Mouse (Mus musculus) neutrophil, adult 5-6 weeks (primary cell): Measurements from ENCODE around the gene Gm7534. TPM values are rescaled to one million over a fixed set of nuclear protein-coding genes. Genes with fewer than 3 reads are reported as not detected.
"Not testable (repeated sequence)": the region's sequence is repeated elsewhere in the genome, so short reads cannot be mapped to it uniquely, and the experiment has no call there.

Source experiments
- ATAC-seq: fragments of 151-379, 151-347 bp; 2 replicates; pipeline ENCODE4 v1.8.0; 2017; ENCODE audit warnings: mild to moderate bottlenecking, moderate TSS enrichment; ENCODE audit not compliant: insufficient number of reproducible peaks, poor library complexity, low FRiP score, severe bottlenecking; ENCODE audit errors: extremely low read depth
- total RNA-seq: library from RNA; stranded (forward); fragments of 200-1000 nt; gene quantifications from 2 replicates; pipeline ENCODE4 v1.2.3, GENCODE M21; 2017

Gene Gm7534
- total RNA-seq, 1 experiment from 2014 or later: not detected

DNA sequence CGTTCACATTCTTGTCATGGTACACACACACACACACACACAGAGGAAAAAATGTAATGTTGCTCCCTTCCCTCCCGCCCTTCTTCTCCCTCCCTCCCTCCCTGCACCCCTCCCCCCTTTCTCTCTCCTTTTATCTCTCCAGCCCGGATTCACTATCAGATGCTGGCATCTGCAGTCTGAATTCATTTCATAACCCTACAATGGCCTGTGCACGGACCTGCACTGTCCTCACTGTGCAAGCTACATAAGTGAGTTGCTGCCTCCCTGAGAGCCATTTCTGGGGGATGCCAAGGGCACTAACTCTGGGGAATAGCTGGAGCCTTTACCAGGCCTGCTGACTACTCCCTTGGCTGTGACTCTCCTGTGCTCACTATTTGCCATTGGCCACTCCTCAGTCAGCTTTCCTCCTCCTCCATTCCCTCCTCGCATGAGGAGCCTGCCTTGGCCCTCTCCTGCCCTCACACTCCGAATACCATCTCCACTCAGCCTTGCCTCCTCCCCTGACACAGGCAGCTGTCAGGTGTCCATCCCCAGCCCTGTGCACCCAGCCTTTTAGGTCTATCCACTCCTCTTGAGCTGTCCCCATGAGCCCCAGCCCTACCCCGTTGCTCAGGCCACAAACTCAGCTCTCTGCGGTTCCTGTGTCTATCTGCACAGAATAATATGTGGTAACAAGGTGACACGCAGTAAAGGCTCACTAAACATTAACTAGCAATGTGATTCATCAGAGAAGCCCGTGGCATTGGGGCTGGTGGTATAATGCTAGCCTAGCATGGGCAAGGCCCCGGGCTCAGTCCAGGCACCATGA lies 20.2 kb upstream of the Gm7534 start:
- no peak for ATAC-seq

DNA sequence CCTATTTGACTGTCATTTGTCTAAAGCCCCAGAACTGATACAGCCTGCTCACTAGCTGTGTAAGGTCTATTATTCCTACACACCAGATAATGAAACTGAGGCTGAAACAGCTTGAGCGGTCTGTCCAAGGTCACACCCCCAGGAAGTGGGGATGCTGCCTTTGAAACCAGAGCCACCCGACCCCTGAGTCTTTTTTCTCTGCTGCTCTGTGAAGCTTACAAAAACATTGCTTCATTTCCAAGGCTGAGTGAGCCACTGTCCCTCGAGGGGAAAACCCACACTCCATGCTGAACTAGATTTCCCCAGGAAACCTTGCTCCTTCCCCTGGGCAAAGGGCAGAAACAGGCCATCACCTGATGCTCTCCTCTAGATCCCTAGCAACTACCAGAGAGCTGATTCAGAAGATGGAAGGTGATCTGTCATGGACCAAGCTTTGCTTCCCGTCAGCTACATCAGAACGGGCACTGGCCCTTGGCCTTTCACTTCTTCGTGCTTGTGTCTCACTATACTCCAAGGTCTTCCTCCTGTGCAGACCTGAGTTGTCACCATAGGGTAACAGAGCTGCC lies 3.8 kb upstream of the Gm7534 start:
- no peak for ATAC-seq

DNA sequence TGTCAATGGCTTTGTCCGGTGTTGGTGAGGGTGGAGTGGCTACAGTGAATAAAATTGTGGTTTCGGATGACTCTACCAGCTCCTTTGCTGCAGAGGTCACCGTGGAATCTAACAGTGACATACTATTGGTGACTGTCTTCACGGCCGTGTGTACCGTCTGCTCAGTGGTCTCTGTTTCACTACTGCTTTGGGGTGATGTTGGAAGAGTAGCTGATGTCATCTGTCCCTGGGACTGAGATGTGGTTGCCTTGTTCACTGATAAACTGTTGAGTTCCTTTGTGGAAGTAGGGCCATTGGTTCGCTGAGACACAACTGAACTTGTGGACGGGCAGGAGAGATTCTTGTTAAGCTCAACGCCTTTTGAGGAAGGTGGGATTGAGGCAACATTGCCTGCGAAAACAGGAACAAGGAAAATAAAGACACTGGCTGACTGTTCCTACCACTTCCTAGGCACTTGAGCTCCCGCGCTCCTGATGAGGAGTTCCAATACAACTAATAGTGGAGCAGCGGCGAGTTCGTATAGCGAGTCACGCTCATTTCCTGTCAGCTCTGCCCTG lies 614 bp upstream of the Gm7534 start:
- ATAC-seq: no peak

DNA sequence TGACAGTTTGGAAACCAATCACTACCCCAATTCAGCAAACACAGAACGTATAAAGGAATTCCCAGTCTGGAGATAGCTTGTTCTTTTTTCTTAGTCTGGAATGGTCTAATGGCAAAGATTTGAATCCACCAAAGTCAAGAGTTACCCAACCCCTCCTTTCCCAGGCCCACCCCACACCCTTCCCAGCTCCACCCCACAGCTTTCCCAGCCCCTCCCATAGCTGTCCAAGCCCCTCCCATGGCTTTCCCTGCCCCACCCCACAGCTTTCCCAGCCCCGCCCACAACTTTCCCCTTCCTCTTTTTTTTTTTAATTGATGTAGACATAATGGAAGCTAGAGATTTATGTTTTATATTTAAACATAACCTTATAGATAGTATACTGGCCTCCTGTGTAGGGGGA lies 3.4 kb downstream of the Gm7534 start:
- ATAC-seq: no peak

DNA sequence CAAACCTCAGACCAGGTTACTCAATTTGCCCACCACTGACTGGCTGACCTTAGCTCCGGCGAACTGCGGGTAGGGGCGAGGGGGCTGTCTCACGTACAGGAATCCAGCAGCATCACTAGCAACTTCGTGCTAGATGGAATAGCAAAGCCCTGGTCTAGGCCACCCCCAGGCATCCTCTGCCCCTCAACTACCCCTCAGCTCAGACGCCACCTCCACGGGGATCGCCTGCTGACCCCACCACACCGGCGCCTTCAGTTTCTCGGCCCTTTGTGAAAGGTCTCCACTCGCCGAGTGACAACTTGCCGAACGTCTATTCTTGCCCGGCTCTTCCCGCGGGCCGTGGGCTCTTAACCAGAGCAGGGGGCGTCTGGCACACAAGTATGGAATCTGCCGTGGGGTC lies 16.5 kb downstream of the Gm7534 start:
- no peak for ATAC-seq

DNA sequence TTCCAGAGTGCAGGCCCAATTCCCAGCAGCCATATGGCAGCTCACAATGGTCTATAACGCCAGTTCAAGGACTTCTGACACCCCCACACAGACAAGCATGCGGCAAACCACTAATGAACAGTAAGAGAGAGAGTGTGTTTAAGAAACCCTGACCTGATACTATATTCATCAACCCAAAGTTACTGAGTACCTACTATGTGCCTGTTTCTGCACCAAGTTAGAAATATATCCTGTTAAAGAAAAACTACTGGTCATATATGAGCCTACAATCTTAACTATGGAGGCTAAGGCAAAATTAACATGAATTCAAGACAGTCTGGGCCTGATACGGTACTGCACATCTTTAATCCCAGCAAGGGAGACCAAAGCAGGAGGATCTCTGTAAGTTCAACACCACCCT lies 17.2 kb downstream of the Gm7534 start:
- no peak for ATAC-seq

DNA sequence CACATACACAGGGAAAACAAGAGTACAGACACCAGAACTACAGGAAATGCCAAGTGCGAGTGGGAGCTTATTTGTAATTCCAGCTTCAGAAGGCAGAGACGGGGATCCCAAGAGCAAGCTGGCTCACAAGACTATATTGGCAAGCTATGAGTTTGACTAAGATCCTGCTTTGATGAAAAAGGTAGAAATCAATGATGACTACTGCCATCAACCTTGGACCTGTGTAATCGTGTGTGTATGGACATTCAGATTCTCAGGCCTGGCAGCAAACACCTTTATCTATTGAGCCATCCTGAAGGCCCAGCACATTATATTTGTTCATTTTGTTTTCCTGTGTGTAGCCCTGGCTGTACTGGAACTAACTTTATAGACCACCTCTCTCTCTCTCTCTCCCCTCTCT lies 19.1 kb downstream of the Gm7534 start:
- no peak for ATAC-seq

- ATAC-seq: no peak
These were observed 21.0 kb downstream of the Gm7534 start for GRCm38 (mm10) chr4:134181825-134182224.

- no peak for ATAC-seq
These were observed 21.7 kb downstream of the Gm7534 start for GRCm38 (mm10) chr4:134181112-134181511.

DNA sequence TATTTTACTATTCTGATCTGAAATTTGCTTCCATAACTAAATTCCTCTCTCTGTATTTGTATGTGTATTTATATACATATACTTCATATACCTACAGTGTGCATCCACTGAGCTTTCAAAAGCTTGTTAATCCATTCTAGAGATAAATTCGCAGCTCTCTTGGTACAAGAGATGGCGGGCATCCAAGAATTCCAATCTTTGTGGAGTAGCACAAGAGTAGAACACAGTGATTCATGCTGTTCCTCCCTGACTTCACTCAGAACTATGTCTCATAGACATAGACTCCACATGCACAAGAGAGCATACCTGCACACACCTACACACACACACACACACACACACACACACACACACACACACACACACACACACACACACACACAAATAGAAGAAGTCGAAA lies 30.4 kb downstream of the Gm7534 start:
- no peak for ATAC-seq

DNA sequence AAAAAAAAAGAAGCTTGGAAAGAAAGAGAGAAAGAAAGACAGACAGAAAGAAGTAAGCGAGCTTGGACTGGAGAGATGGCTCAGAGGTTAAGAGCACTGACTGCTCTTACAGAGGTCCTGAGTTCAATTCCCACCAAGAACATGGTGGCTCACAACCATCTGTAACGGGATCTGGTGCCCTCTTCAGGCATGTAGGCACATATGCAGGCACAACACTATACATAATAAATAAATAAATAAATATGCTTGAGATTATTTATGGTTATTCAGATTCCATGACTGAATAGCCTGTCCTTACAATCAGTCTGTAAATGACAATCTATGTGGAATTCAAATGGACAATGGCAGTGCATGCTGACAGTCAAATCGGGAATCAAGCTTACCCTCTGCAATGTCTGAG lies 35.9 kb downstream of the Gm7534 start:
- ATAC-seq: 0 out of 2 replicates have a peak, but pooled peaks have one; percentile 26

- no peak for ATAC-seq
These were observed 37.0 kb downstream of the Gm7534 start for GRCm38 (mm10) chr4:134165548-134166465.

GRCm38 (mm10) chr4:134165024-134165423 lies 37.8 kb downstream of the Gm7534 start:
- ATAC-seq: no peak

GRCm38 (mm10) chr4:134164591-134164990 lies 38.2 kb downstream of the Gm7534 start:
- no peak for ATAC-seq

DNA sequence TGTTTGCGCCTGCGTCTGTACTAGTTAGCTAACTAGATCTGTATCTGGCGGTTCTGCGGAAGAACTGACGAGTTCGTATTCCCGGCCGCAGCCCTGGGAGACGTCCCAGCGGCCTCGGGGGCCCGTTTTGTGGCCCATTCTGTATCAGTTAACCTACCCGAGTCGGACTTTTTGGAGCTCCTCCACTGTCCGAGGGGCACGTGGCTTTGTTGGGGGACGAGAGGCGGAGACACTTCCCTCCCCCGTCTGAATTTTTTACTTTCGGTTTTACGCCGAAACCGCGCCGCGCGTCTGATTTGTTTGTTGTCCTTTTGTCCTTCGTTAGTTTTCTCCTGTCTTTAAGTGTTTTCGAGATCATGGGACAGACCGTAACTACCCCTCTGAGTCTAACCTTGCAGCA lies 42.7 kb downstream of the Gm7534 start:
- ATAC-seq: not testable (repeated sequence)

- ATAC-seq: no peak
These were observed 44.0 kb downstream of the Gm7534 start for GRCm38 (mm10) chr4:134158774-134159173.

GRCm38 (mm10) chr4:134157558-134157957 lies 45.2 kb downstream of the Gm7534 start:
- ATAC-seq: peak; percentile 30; the same call in 1 of the 2 replicates

- ATAC-seq: no peak
These were observed 46.1 kb downstream of the Gm7534 start for GRCm38 (mm10) chr4:134156744-134157143.

GRCm38 (mm10) chr4:134155961-134156465 lies 46.8 kb downstream of the Gm7534 start:
- ATAC-seq: no peak
